Mouse (Mus musculus): Measurements from ENCODE around the gene Trp73. TPM values are rescaled to one million over a fixed set of nuclear protein-coding genes. Genes with fewer than 3 reads are reported as not detected.

The Trp73 gene
- total RNA-seq, 2 experiments from 2014 or later: 3.7 to 4.3 TPM

- no peak for DNase-seq
- intact Hi-C loops (cut with DNase I): loop anchor here (5.0 kb wide), 1 partner anchor 77 kb away; no protein-coding TSS in a partner anchor
Observed at GRCm38 (mm10) chr4:154144712-154145111, 4.7 kb upstream of the Trp73 start.

- intact Hi-C loops (cut with DNase I): loop anchor here (5.0 kb wide), 1 partner anchor 75 kb away; no protein-coding TSS in a partner anchor
Observed at GRCm38 (mm10) chr4:154142211-154143040, 2.4 kb upstream of the Trp73 start, which contains the start of gene Wrap73. TSS of gene Wrap73 (plus strand) at chr4:154142372.

GRCm38 (mm10) chr4:154141009-154141867 lies 1.2 kb upstream of the Trp73 start:
- no peak for DNase-seq
- intact Hi-C loops (cut with DNase I): loop anchor here (5.0 kb wide), 1 partner anchor 74 kb away; no protein-coding TSS in a partner anchor

More at GRCm38 (mm10) chr4:154142211-154143040, 2.4 kb upstream of the Trp73 start, which contains the start of gene Wrap73:
- DNase-seq: peak; percentile 93

GRCm38 (mm10) chr4:154140213-154141008 lies 403 bp upstream of the Trp73 start:
- DNase-seq: no peak
- intact Hi-C loops (cut with DNase I): loop anchor here (5.0 kb wide), 1 partner anchor 73 kb away; no protein-coding TSS in a partner anchor

- intact Hi-C loops (cut with DNase I): loop anchor here (5.0 kb wide), 1 partner anchor 72 kb away; no protein-coding TSS in a partner anchor
- DNase-seq: peak; percentile 52
Observed at GRCm38 (mm10) chr4:154139671-154140181, 282 bp downstream of the Trp73 start.

GRCm38 (mm10) chr4:154137139-154137538 lies 2.9 kb downstream of the Trp73 start:
- intact Hi-C loops (cut with DNase I): no loop called here
- no peak for DNase-seq

GRCm38 (mm10) chr4:154134803-154135202 lies 5.2 kb downstream of the Trp73 start:
- no peak for DNase-seq
- intact Hi-C loops (cut with DNase I): no loop called here

- no peak for DNase-seq
- intact Hi-C loops (cut with DNase I): no loop called here
Observed at GRCm38 (mm10) chr4:154131894-154132293, 8.1 kb downstream of the Trp73 start.

- DNase-seq: no peak
- intact Hi-C loops (cut with DNase I): no loop called here
Observed at GRCm38 (mm10) chr4:154129950-154130349, 10.1 kb downstream of the Trp73 start.

GRCm38 (mm10) chr4:154127273-154127672 lies 12.7 kb downstream of the Trp73 start:
- intact Hi-C loops (cut with DNase I): no loop called here
- no peak for DNase-seq

GRCm38 (mm10) chr4:154125202-154125601 lies 14.8 kb downstream of the Trp73 start:
- intact Hi-C loops (cut with DNase I): no loop called here

GRCm38 (mm10) chr4:154123553-154123952 lies 16.5 kb downstream of the Trp73 start:
- intact Hi-C loops (cut with DNase I): no loop called here
- no peak for DNase-seq

More at GRCm38 (mm10) chr4:154125202-154125601, 14.8 kb downstream of the Trp73 start:
- no peak for DNase-seq

GRCm38 (mm10) chr4:154122374-154122773 lies 17.6 kb downstream of the Trp73 start:
- intact Hi-C loops (cut with DNase I): no loop called here

GRCm38 (mm10) chr4:154121800-154122199 lies 18.2 kb downstream of the Trp73 start:
- intact Hi-C loops (cut with DNase I): no loop called here
- no peak for DNase-seq

More at GRCm38 (mm10) chr4:154122374-154122773, 17.6 kb downstream of the Trp73 start:
- peak; percentile 40 for DNase-seq

GRCm38 (mm10) chr4:154119208-154119607 lies 20.8 kb downstream of the Trp73 start:
- DNase-seq: no peak
- intact Hi-C loops (cut with DNase I): no loop called here

GRCm38 (mm10) chr4:154118782-154119181 lies 21.2 kb downstream of the Trp73 start:
- peak; percentile 72 for DNase-seq
- intact Hi-C loops (cut with DNase I): no loop called here

GRCm38 (mm10) chr4:154116421-154116820 lies 23.6 kb downstream of the Trp73 start:
- no peak for DNase-seq
- intact Hi-C loops (cut with DNase I): no loop called here

- intact Hi-C loops (cut with DNase I): no loop called here
- no peak for DNase-seq
Observed at GRCm38 (mm10) chr4:154109850-154110243, 30.2 kb downstream of the Trp73 start.

GRCm38 (mm10) chr4:154109216-154109849 lies 30.7 kb downstream of the Trp73 start:
- intact Hi-C loops (cut with DNase I): no loop called here
- peak; percentile 94 for DNase-seq

Measured in left cerebral cortex, postnatal 4 days (tissue).